Mouse (Mus musculus): ENCODE data around the gene Foxj1.

- TF ChIP-seq POLR2A (IDR thresholded peaks at IDR 0.05; ENCODE audit: insufficient read length, low read depth) (no peak), TCF12 (IDR thresholded peaks at IDR 0.05; ENCODE audit: insufficient read depth, poor library complexity, severe bottlenecking) (no peak), SRF (IDR thresholded peaks at IDR 0.05; ENCODE audit: control insufficient read depth, insufficient read length, low read depth) (no peak), MAX (IDR thresholded peaks at IDR 0.05; ENCODE audit: low read depth) (no peak), CEBPB (IDR thresholded peaks at IDR 0.05; ENCODE audit: insufficient read depth, poor library complexity, severe bottlenecking) (no peak), USF1 (IDR thresholded peaks at IDR 0.05; ENCODE audit: low read depth) (no peak), E2F4 (IDR thresholded peaks at IDR 0.05; ENCODE audit: insufficient read depth) (no peak), REST (IDR thresholded peaks at IDR 0.05; ENCODE audit: insufficient read depth, insufficient read length) (no peak), POLR2AphosphoS2 (IDR thresholded peaks at IDR 0.05; ENCODE audit: insufficient read length, low read depth) (no peak), MYOG (IDR thresholded peaks at IDR 0.05; ENCODE audit: control insufficient read depth in 1 of 3, insufficient read depth in 1 of 3, insufficient read length in 2 of 3, low read depth in 2 of 3) (no peak), MYOD1 (IDR thresholded peaks at IDR 0.05; ENCODE audit: control insufficient read depth in 1 of 3, insufficient read length in 2 of 3, low read depth in 2 of 3) (no peak)
Measured at GRCm38 (mm10) chr11:116330211-116330518, 5.0 kb downstream of the Foxj1 start.
